Mouse (Mus musculus) spleen, postnatal 14 days (tissue): ENCODE measurements around the gene Kdm2a.
A peak's percentile ranks its signal among the peaks of the same experiment; 100 is the strongest.

Experiments
- DNase-seq, 2 experiments: peaks; one replicate each; pipeline ENCODE4 v3.0.0; 2021 to 2022; ENCODE audit warnings: low spot score in 2 of 2

The Kdm2a gene

GRCm38 (mm10) chr19:4397798-4398629 lies at the start of gene Kdm2a:
Gene Kdm2a (minus strand): TSS chr19:4398285.
- DNase-seq = peak; percentile 28 to 47

DNA sequence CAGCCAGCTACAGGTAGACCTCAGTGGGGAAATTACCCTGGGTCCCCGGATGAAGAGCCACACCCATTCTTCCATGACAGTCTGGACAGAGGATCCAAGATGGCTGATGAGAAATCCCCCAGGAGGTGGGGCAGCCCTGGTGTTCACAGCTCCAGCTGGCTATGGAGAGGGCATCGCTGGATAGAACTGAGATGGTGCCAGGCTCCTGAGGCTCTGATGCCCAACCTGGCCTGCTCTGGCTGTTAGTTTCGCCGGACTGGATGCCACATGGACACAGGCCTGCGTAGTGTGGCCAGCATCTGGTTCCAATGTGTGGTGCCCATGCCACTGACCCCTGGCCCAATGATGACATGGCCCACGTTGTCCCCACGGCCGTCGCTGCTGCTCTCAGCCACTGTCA lies 49.4 kb upstream of the Kdm2a start:
- no peak for DNase-seq

GRCm38 (mm10) chr19:4446661-4447420 lies 48.8 kb upstream of the Kdm2a start:
- no peak for DNase-seq

DNA sequence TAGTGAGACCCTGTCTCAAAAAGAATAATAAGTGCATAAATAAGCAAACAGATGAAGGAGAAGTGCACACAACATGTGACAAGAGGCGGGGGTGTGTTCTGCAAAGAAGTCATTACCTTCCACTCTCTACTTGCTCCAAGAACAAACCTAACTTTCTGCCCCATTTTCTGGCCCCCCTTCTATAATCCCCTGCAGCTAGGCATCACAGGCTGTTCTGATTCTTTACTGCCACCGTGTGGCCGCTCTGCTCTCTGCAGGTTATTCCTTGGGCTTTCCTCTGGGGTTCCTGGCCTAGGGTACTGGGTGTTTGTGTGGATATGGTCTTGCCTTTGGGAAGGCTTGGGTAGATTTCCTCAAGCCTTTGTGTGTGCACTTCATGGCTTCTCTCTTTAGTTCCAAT lies 44.3 kb upstream of the Kdm2a start:
- DNase-seq = peak; percentile 32 to 54

- no peak for DNase-seq
Measured at GRCm38 (mm10) chr19:4441621-4442161, 43.6 kb upstream of the Kdm2a start.

DNA sequence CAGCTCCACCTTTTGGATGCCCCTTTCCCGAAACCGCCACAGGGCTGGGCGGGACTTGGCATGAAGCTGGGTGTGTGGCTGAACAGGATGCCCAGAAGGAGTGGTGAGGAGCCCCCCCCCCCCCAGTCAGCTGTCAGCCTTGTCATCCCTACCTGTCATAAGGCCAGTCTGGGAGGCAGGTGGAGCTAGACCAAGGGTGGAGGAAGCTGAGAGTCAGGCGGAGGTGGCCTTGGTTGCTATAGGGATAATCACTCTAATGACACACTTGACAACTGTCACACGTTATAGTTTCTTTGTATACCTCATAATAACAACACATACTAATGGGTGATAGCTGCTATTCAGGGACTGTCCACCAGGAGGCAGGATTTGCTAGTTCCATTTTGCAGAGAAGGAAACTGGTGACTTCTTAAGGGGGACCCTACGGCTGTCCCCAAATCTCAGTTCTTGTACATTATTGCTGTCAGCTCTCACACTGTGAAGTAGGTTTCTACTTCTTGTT lies 43.1 kb upstream of the Kdm2a start:
- DNase-seq = peak in 1 of 2 experiments; percentile 57

DNA sequence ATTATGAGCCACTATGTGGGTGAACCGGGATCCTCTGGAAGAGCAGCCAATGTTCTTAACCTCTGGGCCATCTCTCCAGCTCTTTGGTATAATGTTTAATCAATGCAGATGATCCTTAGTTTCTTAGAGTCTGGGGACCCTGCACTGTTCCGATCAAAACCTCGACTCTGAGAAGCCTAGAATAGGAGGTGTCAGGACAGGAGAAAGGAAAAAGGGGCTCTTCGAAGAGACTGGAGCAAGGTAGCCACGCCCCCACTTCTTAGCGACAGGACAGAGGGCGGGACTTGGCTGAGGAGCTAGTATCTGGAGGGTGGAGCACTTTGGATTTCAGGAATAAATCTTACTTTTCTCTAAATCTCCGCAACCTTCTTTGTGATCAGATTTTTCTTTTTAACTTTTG lies 42.1 kb upstream of the Kdm2a start:
- DNase-seq = no peak

- no peak for DNase-seq
Measured at GRCm38 (mm10) chr19:4439161-4439801, 41.2 kb upstream of the Kdm2a start, which contains the start of gene Rhod. Gene Rhod (minus strand): TSS chr19:4439432.

DNA sequence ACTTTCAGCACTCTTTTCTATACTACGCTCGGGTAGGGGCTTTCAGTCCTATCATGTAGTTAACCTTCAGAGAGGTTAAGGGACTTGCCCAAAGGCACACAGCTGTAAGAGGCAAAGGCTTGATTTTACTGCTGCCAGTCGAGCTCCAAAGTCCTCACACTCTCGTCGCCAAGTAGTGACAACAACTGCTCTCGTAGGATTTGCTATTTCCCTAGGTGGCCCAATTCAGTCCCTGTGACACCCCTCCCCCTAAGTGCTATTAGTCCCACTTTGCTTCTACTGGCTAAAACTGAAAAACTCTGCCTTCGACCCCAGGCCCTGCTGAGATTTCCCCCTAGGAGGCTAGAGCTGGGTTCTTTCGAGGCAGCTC lies 40.7 kb upstream of the Kdm2a start:
- DNase-seq = no peak

- DNase-seq = no peak
Measured at GRCm38 (mm10) chr19:4437886-4438285, 39.8 kb upstream of the Kdm2a start.

- no peak for DNase-seq
Measured at GRCm38 (mm10) chr19:4436254-4436653, 38.2 kb upstream of the Kdm2a start.

DNA sequence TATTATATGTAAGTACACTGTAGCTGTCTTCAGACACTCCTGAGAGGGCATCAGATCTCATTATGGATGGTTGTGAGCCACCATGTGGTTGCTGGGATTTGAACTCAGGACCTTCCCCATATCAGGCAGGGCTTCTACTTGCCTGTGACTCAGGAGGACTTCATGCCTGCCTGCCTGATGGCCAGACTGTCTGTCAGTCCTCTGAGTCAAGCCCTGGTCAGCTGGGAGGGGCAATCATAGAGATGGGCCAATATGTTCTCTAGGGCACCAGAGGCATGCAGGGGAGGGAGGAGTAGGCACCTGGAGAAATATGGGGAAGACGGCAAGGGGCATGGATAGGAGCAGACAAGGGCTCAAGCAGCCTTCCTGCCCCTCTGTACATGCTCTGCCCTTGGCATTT lies 36.9 kb upstream of the Kdm2a start:
- no peak for DNase-seq

GRCm38 (mm10) chr19:4433756-4434155 lies 35.7 kb upstream of the Kdm2a start:
- no peak for DNase-seq

GRCm38 (mm10) chr19:4430091-4430620 lies 32.1 kb upstream of the Kdm2a start:
- DNase-seq = no peak

DNA sequence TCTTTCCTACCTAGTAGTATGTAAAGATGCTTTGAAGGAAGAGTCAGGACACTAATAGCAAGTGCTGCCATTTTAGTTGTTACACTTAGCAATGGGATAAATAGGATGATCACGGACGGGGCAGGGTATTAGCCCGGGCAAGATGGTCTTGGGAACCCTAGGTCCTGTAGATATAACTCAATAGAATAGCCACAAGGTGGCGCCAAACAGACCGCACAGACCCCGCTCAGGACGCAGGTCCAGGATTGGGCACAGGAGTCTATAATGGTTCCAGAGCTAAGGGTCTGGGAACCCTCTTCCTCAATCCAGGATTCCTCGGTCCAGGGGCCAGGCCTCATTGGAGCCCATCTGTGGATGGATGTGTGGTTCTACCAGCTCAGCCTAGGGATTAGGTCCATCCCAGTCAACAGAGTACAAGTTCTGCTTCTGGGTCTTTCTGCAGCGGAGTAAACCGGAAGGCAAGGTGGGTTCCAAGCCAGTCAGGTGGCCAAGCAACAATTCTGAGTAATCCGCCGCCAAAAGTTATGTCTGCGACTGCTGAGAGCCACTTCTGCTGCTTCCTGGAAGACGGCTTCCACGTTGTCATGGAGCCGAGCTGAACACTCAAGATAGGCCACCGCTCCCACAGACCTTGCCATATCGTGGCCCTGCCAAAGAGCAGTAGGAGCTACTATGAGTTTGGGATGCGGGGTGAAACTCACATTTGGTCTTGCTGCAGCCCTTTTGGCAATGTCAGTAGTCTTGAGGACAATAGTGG lies 27.7 kb upstream of the Kdm2a start:
- DNase-seq = peak in 1 of 2 experiments; percentile 21

DNA sequence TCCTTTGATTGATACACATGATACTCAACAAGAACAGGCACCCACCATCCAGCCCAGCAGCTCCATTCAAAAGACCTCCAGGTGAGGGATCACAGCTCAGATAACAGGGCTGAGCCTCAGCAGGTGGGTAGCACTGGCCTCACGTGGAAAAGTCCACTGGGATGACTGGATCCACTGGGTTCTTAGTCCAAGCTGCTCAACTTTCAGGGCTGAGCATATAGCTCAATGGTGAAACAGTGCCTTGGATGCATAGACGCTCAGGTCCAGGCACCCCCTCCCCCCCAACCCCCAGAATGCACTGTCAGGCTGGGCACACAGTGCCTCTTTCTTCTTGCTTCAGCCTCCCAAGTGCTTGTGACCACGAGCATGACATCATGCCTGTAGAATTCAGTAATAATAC lies 24.9 kb upstream of the Kdm2a start:
- DNase-seq = no peak

GRCm38 (mm10) chr19:4422581-4422980 lies 24.5 kb upstream of the Kdm2a start:
- DNase-seq = no peak

GRCm38 (mm10) chr19:4420153-4420910 lies 22.2 kb upstream of the Kdm2a start:
- no peak for DNase-seq

GRCm38 (mm10) chr19:4419711-4420110 lies 21.6 kb upstream of the Kdm2a start:
- DNase-seq = no peak

GRCm38 (mm10) chr19:4417713-4418112 lies 19.6 kb upstream of the Kdm2a start:
- no peak for DNase-seq
